Mouse (Mus musculus) hindbrain, embryonic 15.5 days (tissue): Measurements from ENCODE around the gene Nus1. TPM values are rescaled to one million over a fixed set of nuclear protein-coding genes. Genes with fewer than 3 reads are reported as not detected.

Source experiments
- ATAC-seq: fragments of 200-750 bp; cut with Nextera tagmentation; 2 replicates; pipeline ENCODE4 v1.8.0; 2017; ENCODE audit warnings: low read depth, moderate number of reproducible peaks, moderate TSS enrichment; ENCODE audit not compliant: low FRiP score
- H3K27ac ChIP-seq: fragments of 300-500 bp; sonication (generic); replicated peaks from 2 replicates; pipeline ENCODE4 v1.5.1; 2015; ENCODE audit warnings: mild to moderate bottlenecking, inconsistent platforms
- H3K27me3 ChIP-seq: fragments of 300-500 bp; sonication (generic); 2 replicates; pipeline ENCODE4 v1.6.1; 2015; ENCODE audit warnings: control low read depth, inconsistent platforms
- H3K36me3 ChIP-seq: fragments of 300-500 bp; sonication (generic); 2 replicates; pipeline ENCODE4 v1.6.1; 2015; ENCODE audit warnings: control low read depth, inconsistent platforms
- H3K4me1 ChIP-seq: fragments of 300-500 bp; sonication (generic); replicated peaks from 2 replicates; pipeline ENCODE4 v1.6.1; 2015; ENCODE audit warnings: control low read depth, inconsistent platforms
- H3K4me2 ChIP-seq: fragments of 300-500 bp; sonication (generic); 2 replicates; pipeline ENCODE4 v1.6.1; 2015; ENCODE audit warnings: moderate library complexity, mild to moderate bottlenecking, inconsistent platforms
- H3K4me3 ChIP-seq: fragments of 300-500 bp; sonication (generic); 2 replicates; pipeline ENCODE4 v1.5.1; 2015; ENCODE audit warnings: mild to moderate bottlenecking, inconsistent platforms
- H3K9ac ChIP-seq: fragments of 300-500 bp; sonication (generic); 2 replicates; pipeline ENCODE4 v1.6.1; 2015; ENCODE audit warnings: inconsistent platforms
- H3K9me3 ChIP-seq: fragments of 300-500 bp; sonication (generic); 2 replicates; pipeline ENCODE4 v1.6.1; 2016; ENCODE audit warnings: control low read depth, inconsistent platforms
- WGBS: fragments of 180-500 bp; shearing (Covaris S2); methylation state at CpG from one replicate; pipeline ENCODE4 v1.1.7; 2015; 5-methylcytosine and 5-hydroxymethylcytosine counted together
- polyA plus RNA-seq: library from polyadenylated mRNA; unstranded; fragments of >200 nt; fragmentation: Nextera tagmentation; extraction: Ambion mirVana; gene quantifications from 2 replicates; pipeline ENCODE4 v1.2.1, GENCODE M21; 2015

Gene Nus1
- polyA plus RNA-seq, 1 experiment from 2014 or later, result 21.8 TPM

- no peak for ATAC-seq
- Histone ChIP-seq H3K4me3 (no peak overlapping the region), H3K9ac (no peak overlapping the region), H3K36me3 (no peaks in the 10 kb centered on the region), H3K9me3 (no peaks in the 10 kb centered on the region), H3K27me3 (no peaks in the 10 kb centered on the region), H3K27ac (no peak overlapping the region), H3K4me2 (no peak overlapping the region), H3K4me1 (peaks cover 5% of the 10 kb centered on the region)
- WGBS, result 76% methylated on average over 4 of the region's 4 CpGs
Observed at GRCm38 (mm10) chr10:52387192-52387591, 30.2 kb upstream of the Nus1 start.

- 77% methylated on average over 5 of the region's 5 CpGs for WGBS
Observed at GRCm38 (mm10) chr10:52388922-52389430, 28.4 kb upstream of the Nus1 start, which contains the start of gene Nepn. Gene Nepn, plus strand, starts transcription at chr10:52388972.

DNA sequence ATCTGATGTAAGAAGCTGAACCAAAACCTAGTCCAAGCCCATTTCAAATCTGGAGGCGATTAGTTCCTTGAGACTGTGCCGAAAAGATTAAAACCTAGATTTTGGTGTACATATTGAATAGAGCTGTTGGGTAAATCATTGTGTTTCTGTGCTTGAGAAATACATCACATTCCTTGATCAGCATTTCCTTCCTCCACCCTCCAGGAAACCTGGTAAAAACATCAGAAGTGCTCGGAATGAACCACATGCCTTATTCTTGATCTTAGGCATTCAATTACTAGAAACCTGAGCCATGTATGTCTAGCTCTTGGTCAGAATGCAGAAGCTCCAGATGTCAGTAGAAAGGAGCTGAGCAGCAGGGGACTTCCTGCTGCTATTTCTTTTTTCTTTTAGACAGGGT, 27.9 kb upstream of the Nus1 start:
- no peaks in the 10 kb centered on the region for H3K27me3 ChIP-seq
- H3K4me1 ChIP-seq, result no peaks in the 10 kb centered on the region
- H3K4me2 ChIP-seq, result no peak overlapping the region
- H3K9ac ChIP-seq, result no peak overlapping the region
- 83% methylated on average over 3 of the region's 3 CpGs for WGBS
- H3K36me3 ChIP-seq, result no peaks in the 10 kb centered on the region
- H3K9me3 ChIP-seq, result no peaks in the 10 kb centered on the region
- no peak overlapping the region for H3K27ac ChIP-seq
- H3K4me3 ChIP-seq, result no peak overlapping the region
- no peak for ATAC-seq

More at GRCm38 (mm10) chr10:52388922-52389430, 28.4 kb upstream of the Nus1 start, which contains the start of gene Nepn:
- no peak within 1 kb of the TSS for H3K27ac ChIP-seq
- ATAC-seq, result no peak
- H3K4me3 ChIP-seq, result no peak within 1 kb of the TSS
- no peaks in the 10 kb centered on the region for H3K4me1 ChIP-seq
- H3K9ac ChIP-seq, result no peak within 1 kb of the TSS
- H3K4me2 ChIP-seq, result no peak within 1 kb of the TSS
- H3K9me3 ChIP-seq, result no peaks in the 10 kb centered on the region
- H3K36me3 ChIP-seq, result no peaks in the 10 kb centered on the region
- H3K27me3 ChIP-seq, result no peaks in the 10 kb centered on the region

DNA sequence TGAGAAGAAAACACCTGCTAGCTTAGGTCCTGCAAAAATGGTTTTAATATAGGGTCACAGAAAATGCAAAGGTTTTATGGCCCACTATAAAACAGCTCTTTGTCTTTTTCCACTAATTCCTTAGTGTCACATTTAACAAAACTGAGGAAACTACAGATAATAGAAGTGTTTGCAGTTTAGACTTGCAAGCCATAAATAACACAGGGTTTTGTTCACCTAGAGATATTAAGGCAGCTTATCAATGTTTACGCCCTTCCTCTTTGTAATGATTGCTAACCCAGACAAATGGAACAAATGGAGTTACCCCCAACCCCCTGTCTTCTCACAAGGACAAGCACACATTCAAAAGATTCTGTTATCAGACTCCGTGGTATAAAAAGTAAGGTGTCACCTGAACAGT, 26.1 kb upstream of the Nus1 start:
- ATAC-seq, result no peak
- Histone ChIP-seq H3K4me3 (no peak overlapping the region), H3K27ac (no peak overlapping the region), H3K9ac (no peak overlapping the region), H3K27me3 (no peaks in the 10 kb centered on the region), H3K9me3 (no peaks in the 10 kb centered on the region), H3K4me2 (no peak overlapping the region), H3K36me3 (no peaks in the 10 kb centered on the region), H3K4me1 (no peaks in the 10 kb centered on the region)
- WGBS, result 76% methylated on average over 2 of the region's 2 CpGs

DNA sequence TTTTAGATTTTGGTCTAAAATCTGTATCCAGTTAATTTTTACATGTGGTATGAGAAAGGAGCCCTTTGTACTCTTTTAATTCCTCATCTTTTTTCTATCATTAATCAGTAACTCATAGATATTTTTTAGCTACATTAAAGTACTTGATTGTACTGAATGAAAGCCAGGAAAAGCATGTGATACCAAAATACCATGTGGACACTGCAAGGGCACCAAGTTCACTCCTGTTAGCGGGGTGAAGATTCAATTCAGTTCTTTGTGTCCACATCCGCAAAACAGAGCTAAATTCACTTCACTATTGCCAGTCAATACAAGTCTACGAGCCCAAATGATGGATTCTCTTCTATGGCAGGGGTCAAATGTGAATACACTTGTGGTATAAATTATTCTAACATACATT, 20.7 kb upstream of the Nus1 start:
- H3K27ac ChIP-seq, result no peak overlapping the region
- no peaks in the 10 kb centered on the region for H3K27me3 ChIP-seq
- H3K4me1 ChIP-seq, result no peaks in the 10 kb centered on the region
- no peak overlapping the region for H3K9ac ChIP-seq
- no peak overlapping the region for H3K4me2 ChIP-seq
- H3K9me3 ChIP-seq, result no peaks in the 10 kb centered on the region
- H3K4me3 ChIP-seq, result no peak overlapping the region
- no peaks in the 10 kb centered on the region for H3K36me3 ChIP-seq
- ATAC-seq, result no peak
- WGBS, result 91% methylated on average over 3 of the region's 3 CpGs

DNA sequence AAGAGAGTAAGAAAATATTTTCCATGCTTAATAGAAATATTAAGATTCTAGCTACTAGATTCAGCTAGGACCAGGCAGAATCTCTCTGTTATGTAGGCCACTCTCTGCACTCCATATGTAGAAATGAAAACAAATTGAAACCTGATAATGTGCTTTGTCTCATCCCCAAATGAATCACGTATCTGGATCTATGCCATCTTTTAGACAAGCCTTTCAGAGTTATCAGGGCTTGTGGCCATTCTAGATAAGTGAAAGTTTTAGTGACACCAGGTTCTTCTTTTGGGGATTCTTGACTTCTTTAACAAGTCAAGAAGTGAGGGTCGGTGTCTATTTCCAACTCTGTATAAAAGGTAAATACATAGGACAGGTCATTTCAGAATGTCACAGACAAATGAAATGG, 18.6 kb upstream of the Nus1 start:
- Histone ChIP-seq H3K4me3 (no peak overlapping the region), H3K9ac (no peak overlapping the region), H3K36me3 (no peaks in the 10 kb centered on the region), H3K4me1 (no peaks in the 10 kb centered on the region), H3K9me3 (no peaks in the 10 kb centered on the region), H3K27me3 (no peaks in the 10 kb centered on the region), H3K4me2 (no peak overlapping the region), H3K27ac (no peak overlapping the region)
- WGBS, result 81% methylated on average over 2 of the region's 2 CpGs
- no peak for ATAC-seq

DNA sequence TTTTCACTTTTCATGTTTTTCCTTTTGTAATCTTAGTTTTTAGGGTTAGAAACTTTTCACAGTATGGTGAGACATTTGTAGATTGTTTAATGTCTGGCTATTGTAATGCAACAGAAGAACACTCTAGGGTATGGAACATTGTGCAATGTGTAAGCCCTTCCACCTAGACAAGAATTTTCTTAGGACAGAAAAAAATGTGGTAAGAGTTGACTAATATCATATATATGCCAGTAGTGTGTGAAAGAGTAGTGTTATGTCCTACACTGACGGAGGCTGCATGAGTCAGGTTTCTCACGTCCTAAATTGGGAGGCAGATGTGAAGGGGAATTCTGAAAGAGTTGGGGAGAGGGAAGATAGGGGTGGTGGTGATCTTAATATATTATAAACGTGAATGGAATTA, 17.6 kb upstream of the Nus1 start:
- H3K27ac ChIP-seq, result no peak overlapping the region
- H3K9me3 ChIP-seq, result no peaks in the 10 kb centered on the region
- whole genome bisulfite sequencing, result 77% methylated on average over 3 of the region's 3 CpGs
- no peak overlapping the region for H3K9ac ChIP-seq
- no peaks in the 10 kb centered on the region for H3K27me3 ChIP-seq
- no peak overlapping the region for H3K4me2 ChIP-seq
- H3K4me3 ChIP-seq, result no peak overlapping the region
- ATAC-seq, result no peak
- no peaks in the 10 kb centered on the region for H3K36me3 ChIP-seq
- H3K4me1 ChIP-seq, result no peaks in the 10 kb centered on the region

DNA sequence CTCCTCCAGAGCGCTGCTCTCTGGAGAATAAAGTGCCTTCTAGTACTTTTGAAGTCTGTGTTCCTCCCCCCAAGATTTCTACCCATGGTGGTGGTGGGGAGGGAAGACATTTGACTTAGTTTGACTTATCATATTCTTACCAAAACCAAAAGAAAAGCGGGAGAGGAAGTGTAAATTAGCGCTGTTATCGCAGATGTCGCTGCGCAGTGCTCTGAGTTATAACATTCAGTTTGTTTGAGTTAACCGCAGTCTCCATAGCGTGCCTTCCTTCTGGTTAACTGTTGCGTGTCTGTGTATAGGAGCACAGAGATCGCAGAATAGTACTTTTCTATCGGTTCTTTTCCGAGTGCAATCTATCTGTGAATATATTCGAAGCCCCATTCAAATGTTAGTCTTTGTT, 12.2 kb upstream of the Nus1 start:
- H3K9ac ChIP-seq, result no peak overlapping the region
- H3K4me1 ChIP-seq, result no peaks in the 10 kb centered on the region
- no peak for ATAC-seq
- no peak overlapping the region for H3K4me3 ChIP-seq
- no peaks in the 10 kb centered on the region for H3K27me3 ChIP-seq
- no peaks in the 10 kb centered on the region for H3K36me3 ChIP-seq
- no peak overlapping the region for H3K27ac ChIP-seq
- no peaks in the 10 kb centered on the region for H3K9me3 ChIP-seq
- no peak overlapping the region for H3K4me2 ChIP-seq
- 95% methylated on average over 13 of the region's 13 CpGs for WGBS

GRCm38 (mm10) chr10:52407526-52407925, 9.8 kb upstream of the Nus1 start:
- Histone ChIP-seq H3K9me3 (no peaks in the 10 kb centered on the region), H3K27ac (no peak overlapping the region), H3K4me2 (no peak overlapping the region), H3K9ac (no peak overlapping the region), H3K27me3 (no peaks in the 10 kb centered on the region), H3K36me3 (no peaks in the 10 kb centered on the region), H3K4me3 (no peak overlapping the region), H3K4me1 (no peaks in the 10 kb centered on the region)
- ATAC-seq, result no peak
- 85% methylated on average over 2 of the region's 2 CpGs for WGBS

GRCm38 (mm10) chr10:52415020-52415419, 2.3 kb upstream of the Nus1 start:
- Histone ChIP-seq H3K4me2 (no peak overlapping the region), H3K36me3 (no peaks in the 10 kb centered on the region), H3K4me3 (no peak overlapping the region), H3K27ac (no peak overlapping the region), H3K4me1 (peaks cover 24% of the 10 kb centered on the region), H3K9ac (no peak overlapping the region), H3K9me3 (no peaks in the 10 kb centered on the region), H3K27me3 (no peaks in the 10 kb centered on the region)
- no peak for ATAC-seq
- WGBS, result 92% methylated on average over 2 of the region's 2 CpGs

GRCm38 (mm10) chr10:52416458-52416857, 889 bp upstream of the Nus1 start:
- 58% methylated on average over 2 of the region's 2 CpGs for WGBS
- H3K9me3 ChIP-seq, result no peaks in the 10 kb centered on the region
- H3K27ac ChIP-seq, result no peak overlapping the region
- no peak for ATAC-seq
- H3K4me3 ChIP-seq, result peak overlapping the region; percentile 67; the same call in 1 of the 2 replicates
- peak overlapping the region; percentile 58 for H3K4me2 ChIP-seq
- H3K4me1 ChIP-seq, result peaks cover 35% of the 10 kb centered on the region
- no peaks in the 10 kb centered on the region for H3K36me3 ChIP-seq
- peak overlapping the region; percentile 38; the same call in 1 of the 2 replicates for H3K9ac ChIP-seq
- no peaks in the 10 kb centered on the region for H3K27me3 ChIP-seq

DNA sequence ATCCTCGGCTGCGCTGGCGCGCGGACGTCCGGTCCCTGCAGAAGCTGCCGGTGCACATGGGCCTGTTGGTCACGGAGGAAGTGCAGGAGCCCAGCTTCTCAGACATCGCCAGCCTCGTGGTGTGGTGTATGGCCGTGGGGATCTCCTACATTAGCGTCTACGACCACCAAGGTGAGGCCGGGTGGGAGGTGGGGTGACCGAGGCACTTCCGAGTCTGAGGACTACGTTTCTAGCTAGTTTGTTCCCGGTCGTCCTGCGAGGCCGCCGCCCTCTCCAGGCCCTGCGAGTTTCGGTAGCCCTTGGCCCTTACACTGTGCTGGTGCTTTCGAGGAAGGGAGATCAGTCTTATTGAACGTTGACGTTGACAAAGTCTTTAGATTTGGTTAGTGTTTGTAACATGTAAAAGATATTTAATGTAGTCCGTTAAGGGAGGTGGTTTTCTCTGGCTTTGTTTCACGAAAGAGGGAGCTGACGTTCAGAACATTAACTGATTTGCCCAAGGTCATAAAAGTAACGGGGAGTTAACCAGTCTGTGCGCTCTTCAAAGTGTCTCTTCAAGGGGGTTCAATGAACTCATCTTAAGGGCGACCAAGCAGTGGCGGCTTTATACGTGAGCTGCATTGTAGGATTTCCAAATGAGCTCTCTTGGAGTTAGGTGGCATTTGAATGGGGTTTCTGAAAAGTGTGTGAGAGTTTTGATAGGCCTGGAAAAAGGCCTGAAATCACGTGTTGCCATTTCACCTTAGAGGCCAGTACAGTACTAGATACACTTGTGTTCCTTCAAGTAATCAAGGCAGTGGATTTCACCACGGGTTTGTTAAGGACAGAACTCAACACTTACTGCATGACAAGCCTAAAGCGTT, 882 bp downstream of the Nus1 start:
- peaks cover 43% of the 10 kb centered on the region for H3K4me1 ChIP-seq
- peak overlapping the region; percentile 91 for H3K9ac ChIP-seq
- H3K36me3 ChIP-seq, result no peaks in the 10 kb centered on the region
- 2% methylated on average over 39 of the region's 39 CpGs for WGBS
- H3K27me3 ChIP-seq, result no peaks in the 10 kb centered on the region
- H3K9me3 ChIP-seq, result no peaks in the 10 kb centered on the region
- H3K27ac ChIP-seq, result peak overlapping the region; percentile 97
- ATAC-seq, result peak; percentile 57
- H3K4me3 ChIP-seq, result peak overlapping the region; percentile 67
- H3K4me2 ChIP-seq, result peak overlapping the region; percentile 66
